Mouse (Mus musculus) G1E (cell line): ENCODE results near the gene Maml2. TPM values are rescaled to one million over a fixed set of nuclear protein-coding genes. Genes with fewer than 3 reads are reported as not detected.

Experiments
- ATAC-seq: 2 replicates; pipeline ENCODE4 v1.8.0; 2016; ENCODE audit warnings: mild to moderate bottlenecking; ENCODE audit not compliant: insufficient number of reproducible peaks, poor library complexity, low FRiP score, severe bottlenecking; ENCODE audit errors: extremely low read depth
- DNase-seq: peaks from one replicate; pipeline ENCODE4 v3.0.0; 2012; ENCODE audit warnings: low spot score
- H3K27me3 ChIP-seq: 2 replicates; pipeline ENCODE4 v1.6.1; 2012; ENCODE audit warnings: mild to moderate bottlenecking, low read length, inconsistent platforms; ENCODE audit not compliant: insufficient read depth
- H3K36me3 ChIP-seq: replicated peaks from 2 replicates; pipeline ENCODE3; 2012; ENCODE audit warnings: mild to moderate bottlenecking, inconsistent platforms
- H3K4me1 ChIP-seq: 2 replicates; pipeline ENCODE4 v1.6.1; 2012; ENCODE audit warnings: low read depth, low read length, inconsistent platforms, mixed read lengths; ENCODE audit not compliant: insufficient read depth
- H3K4me3 ChIP-seq: 2 replicates; pipeline ENCODE4 v1.5.1; 2012; ENCODE audit warnings: low read depth, mild to moderate bottlenecking, inconsistent platforms, low read length, moderate library complexity, mixed read lengths
- H3K9me3 ChIP-seq: replicated peaks from 2 replicates; pipeline ENCODE4 v1.6.1; 2012; ENCODE audit warnings: inconsistent platforms
- CTCF ChIP-seq: IDR thresholded peaks from 2 replicates; pipeline ENCODE4 v1.5.1; 2012; ENCODE audit warnings: low read depth, low read length, inconsistent platforms, mixed read lengths
- GATA1 ChIP-seq: IDR thresholded peaks from 2 replicates; pipeline ENCODE4 v1.6.1; 2012; ENCODE audit warnings: borderline replicate concordance, low read length, inconsistent platforms, mixed read lengths
- GATA2 ChIP-seq: IDR thresholded peaks from 2 replicates; pipeline ENCODE4 v1.6.1; 2012; ENCODE audit warnings: low read depth, low read length, inconsistent platforms, borderline replicate concordance
- POLR2AphosphoS5 ChIP-seq: IDR thresholded peaks from 2 replicates; pipeline ENCODE4 v1.6.1; 2012; ENCODE audit warnings: low read depth, low read length, inconsistent platforms; ENCODE audit not compliant: insufficient replicate concordance
- TAL1 ChIP-seq: conservative IDR thresholded peaks from 2 replicates; pipeline ENCODE4 v1.6.1; 2012; ENCODE audit warnings: low read depth, low read length, inconsistent platforms, mixed read lengths
- polyA plus RNA-seq: library from polyadenylated mRNA; stranded (reverse); fragments of >175 nt; gene quantifications from 2 replicates; pipeline ENCODE4 v1.2.3, GENCODE M21; 2012
- total RNA-seq, 2 experiments: library from RNA; stranded (forward) in 1 of 2; stranded (reverse) in 1 of 2; fragments of 200-1000 nt in 1 of 2; fragments of >200 nt in 1 of 2; fragmentation: Nextera tagmentation in 1 of 2; gene quantifications; 2 replicates each; pipeline ENCODE4 v1.2.3; 2014 to 2017

Gene Maml2
- total and polyA plus RNA-seq, 3 experiments, result 0.25 to 5.4 (median 1.3) TPM

DNA sequence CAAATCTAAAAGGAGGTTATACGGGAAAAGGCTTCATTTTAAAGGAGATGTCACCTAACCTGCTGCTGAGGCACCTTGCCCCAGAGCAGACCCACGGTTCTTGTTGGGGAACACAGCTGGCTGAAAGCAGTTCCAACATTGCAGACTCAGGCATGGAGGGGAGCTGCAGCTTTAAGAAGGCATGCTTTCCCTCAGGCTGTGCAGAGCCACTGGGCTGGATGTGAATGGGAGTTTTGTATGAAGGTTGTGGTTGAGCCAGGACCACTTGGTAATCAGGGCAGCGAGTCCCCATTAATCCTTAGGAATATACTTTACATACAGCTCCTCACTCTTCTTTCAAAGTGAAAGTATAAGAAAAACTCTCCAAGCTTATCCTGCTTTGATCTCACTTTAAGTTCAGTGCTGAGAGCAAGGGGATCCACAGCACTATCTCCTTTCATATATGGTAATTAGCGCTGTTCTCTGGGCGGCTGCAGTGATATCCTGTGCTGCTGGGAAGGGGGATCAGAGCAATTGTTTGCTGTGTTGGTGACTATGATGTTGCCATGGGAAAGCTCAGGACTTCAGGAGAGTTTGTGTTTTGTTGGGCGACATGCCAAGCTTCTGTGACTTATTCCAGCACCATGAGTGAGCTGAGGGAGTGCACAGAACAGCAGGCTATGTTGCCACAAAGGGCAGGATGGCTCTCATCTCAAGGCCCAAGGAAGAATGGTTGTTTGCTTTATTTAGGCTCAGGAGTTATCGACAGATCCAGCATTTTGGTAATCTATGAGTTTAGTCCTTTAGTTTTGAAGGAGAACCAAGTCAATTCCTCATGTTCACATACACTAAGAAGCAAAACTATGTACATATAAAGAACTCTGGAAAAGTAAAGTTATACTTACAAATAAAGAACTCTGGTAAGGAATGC lies 127.5 kb downstream of the Maml2 start:
- H3K4me1 ChIP-seq, result peaks cover 10% of the 10 kb centered on the region
- no peaks in the 10 kb centered on the region for H3K27me3 ChIP-seq
- H3K4me3 ChIP-seq, result no peak overlapping the region
- H3K36me3 ChIP-seq, result no peaks in the 10 kb centered on the region
- TF ChIP-seq TAL1, result no peak
- TF ChIP-seq POLR2AphosphoS5, result no peak
- no peak for TF ChIP-seq CTCF
- no peak for TF ChIP-seq GATA2
- TF ChIP-seq GATA1, result no peak
- H3K9me3 ChIP-seq, result no peaks in the 10 kb centered on the region
- DNase-seq (no peak), ATAC-seq (no peak)

DNA sequence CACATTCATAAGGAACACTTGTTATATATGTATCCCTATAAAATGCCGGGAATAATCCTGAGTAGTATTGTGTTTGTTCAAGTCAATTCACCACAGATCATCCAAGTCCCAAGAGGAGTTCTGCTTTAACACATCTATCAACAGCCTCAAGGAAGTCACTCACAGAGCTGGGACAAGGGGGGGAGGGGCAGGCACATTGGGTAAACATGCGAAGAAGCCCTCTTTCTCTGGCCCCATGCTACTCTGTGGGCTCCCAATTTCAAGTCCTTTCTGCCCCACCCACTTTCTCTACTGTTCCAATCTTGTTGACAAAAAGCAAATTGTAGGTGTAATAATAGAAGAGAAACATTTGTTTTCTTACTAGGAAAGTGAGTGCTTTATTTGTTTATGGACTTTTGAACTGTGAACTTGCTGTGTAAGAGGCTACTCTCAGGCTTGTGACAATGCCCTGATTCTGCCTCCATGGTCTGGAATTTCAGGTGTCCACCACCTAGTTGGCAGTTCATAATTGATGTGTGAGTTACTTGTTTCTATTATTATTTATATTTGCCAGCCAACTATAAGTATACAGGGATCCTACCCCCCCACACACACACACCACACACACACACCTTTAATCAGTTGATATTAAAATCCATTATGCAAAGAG lies 131.8 kb downstream of the Maml2 start:
- TF ChIP-seq GATA2 (no peak), GATA1 (no peak), POLR2AphosphoS5 (no peak), TAL1 (no peak), CTCF (no peak)
- DNase-seq, result no peak
- H3K27me3 ChIP-seq, result no peaks in the 10 kb centered on the region

GRCm38 (mm10) chr9:13430302-13430701 lies 132.5 kb downstream of the Maml2 start:
- no peaks in the 10 kb centered on the region for H3K9me3 ChIP-seq
- DNase-seq, result no peak

More for the DNA sequence above, 131.8 kb downstream of the Maml2 start:
- no peaks in the 10 kb centered on the region for H3K36me3 ChIP-seq
- H3K9me3 ChIP-seq, result no peaks in the 10 kb centered on the region
- H3K4me1 ChIP-seq, result peaks cover 10% of the 10 kb centered on the region
- ATAC-seq, result no peak
- no peak overlapping the region for H3K4me3 ChIP-seq

GRCm38 (mm10) chr9:13430744-13431143 lies 133.0 kb downstream of the Maml2 start:
- TF ChIP-seq POLR2AphosphoS5, result no peak
- TF ChIP-seq GATA1, result no peak
- TF ChIP-seq GATA2, result no peak
- no peak for TF ChIP-seq CTCF
- no peak for TF ChIP-seq TAL1
- ATAC-seq, result no peak
- no peak for DNase-seq
- Histone ChIP-seq H3K9me3 (no peaks in the 10 kb centered on the region), H3K4me1 (peaks cover 4% of the 10 kb centered on the region), H3K27me3 (no peaks in the 10 kb centered on the region), H3K4me3 (no peak overlapping the region), H3K36me3 (no peaks in the 10 kb centered on the region)

More at GRCm38 (mm10) chr9:13430302-13430701, 132.5 kb downstream of the Maml2 start:
- Histone ChIP-seq H3K4me3 (no peak overlapping the region), H3K4me1 (peaks cover 7% of the 10 kb centered on the region), H3K27me3 (no peaks in the 10 kb centered on the region), H3K36me3 (no peaks in the 10 kb centered on the region)
- no peak for TF ChIP-seq GATA1
- TF ChIP-seq CTCF, result no peak
- TF ChIP-seq POLR2AphosphoS5, result no peak
- TF ChIP-seq TAL1, result no peak
- no peak for TF ChIP-seq GATA2
- ATAC-seq, result no peak

GRCm38 (mm10) chr9:13431646-13432045 lies 133.9 kb downstream of the Maml2 start:
- Histone ChIP-seq H3K4me3 (no peak overlapping the region), H3K9me3 (no peaks in the 10 kb centered on the region), H3K4me1 (peaks cover 4% of the 10 kb centered on the region), H3K36me3 (no peaks in the 10 kb centered on the region), H3K27me3 (no peaks in the 10 kb centered on the region)
- ATAC-seq, result no peak
- TF ChIP-seq GATA1 (no peak), CTCF (no peak), TAL1 (no peak), POLR2AphosphoS5 (no peak), GATA2 (no peak)
- no peak for DNase-seq

DNA sequence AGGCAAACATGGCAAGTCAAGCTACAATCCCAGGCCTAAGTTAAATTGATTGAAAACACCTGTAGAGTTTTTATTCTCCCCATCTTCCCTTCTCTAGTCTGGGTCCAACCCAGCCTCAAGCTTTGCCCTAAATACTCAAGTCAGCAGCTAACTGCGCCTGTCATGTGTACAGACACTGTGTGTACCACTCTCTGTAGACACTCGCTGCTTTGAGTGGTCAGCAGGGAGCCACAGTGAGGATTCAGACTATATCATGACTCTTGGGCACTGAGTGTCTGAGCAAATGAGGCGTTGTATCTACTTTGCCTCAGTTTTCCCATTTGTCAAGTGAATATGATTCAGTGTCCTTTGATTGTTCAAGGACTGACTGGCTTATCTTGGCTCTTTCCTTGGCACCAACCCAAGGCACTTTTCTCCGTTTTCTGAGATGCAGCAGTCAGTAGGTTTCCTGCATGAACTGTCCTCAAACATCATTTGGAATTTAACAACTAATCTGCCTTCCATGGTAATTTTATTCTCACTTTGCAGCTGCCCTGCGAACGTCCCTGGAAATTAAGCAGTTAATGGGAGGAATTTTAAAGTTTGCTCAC lies 135.8 kb downstream of the Maml2 start:
- no peak for TF ChIP-seq POLR2AphosphoS5
- TF ChIP-seq GATA1, result no peak
- TF ChIP-seq GATA2, result no peak
- no peak for TF ChIP-seq CTCF
- no peak for TF ChIP-seq TAL1
- H3K9me3 ChIP-seq, result no peaks in the 10 kb centered on the region
- no peak overlapping the region for H3K4me3 ChIP-seq
- H3K27me3 ChIP-seq, result no peaks in the 10 kb centered on the region
- ATAC-seq, result no peak
- no peaks in the 10 kb centered on the region for H3K36me3 ChIP-seq
- no peak for DNase-seq
- peaks cover 4% of the 10 kb centered on the region for H3K4me1 ChIP-seq
